Mouse (Mus musculus) small intestine, adult 2 months (tissue): ENCODE data around the gene Suclg2. TPM values are rescaled to one million over a fixed set of nuclear protein-coding genes. Genes with fewer than 3 reads are reported as not detected.

Source experiments
- H3K27ac ChIP-seq: fragments of 200-500 bp; 2 replicates; pipeline ENCODE4 v1.5.1; 2012; ENCODE audit warnings: low read depth, low read length, control low read depth, inconsistent platforms; ENCODE audit not compliant: insufficient read depth
- H3K27me3 ChIP-seq: fragments of 200-500 bp; 2 replicates; pipeline ENCODE4 v1.6.1; 2012; ENCODE audit warnings: mild to moderate bottlenecking, moderate library complexity, low read length, inconsistent platforms; ENCODE audit not compliant: control insufficient read depth, insufficient read depth
- H3K36me3 ChIP-seq: fragments of 200-500 bp; 2 replicates; pipeline ENCODE4 v1.6.1; 2012; ENCODE audit warnings: mild to moderate bottlenecking, low read length, control low read depth, inconsistent platforms; ENCODE audit not compliant: control insufficient read depth, insufficient read depth
- H3K4me1 ChIP-seq: fragments of 200-500 bp; 2 replicates; pipeline ENCODE4 v1.6.1; 2012; ENCODE audit warnings: low read length, inconsistent platforms, mixed read lengths; ENCODE audit not compliant: control insufficient read depth, insufficient read depth, insufficient read length
- H3K4me3 ChIP-seq: fragments of 200-500 bp; 2 replicates; pipeline ENCODE4 v1.5.1; 2012; ENCODE audit warnings: low read depth, mild to moderate bottlenecking, control low read depth, inconsistent platforms, low read length, moderate library complexity
- CTCF ChIP-seq: fragments of 200-500 bp; IDR thresholded peaks from 2 replicates; pipeline ENCODE4 v1.5.1; 2012; ENCODE audit warnings: low read depth, mild to moderate bottlenecking, control low read depth, inconsistent platforms, low read length, moderate library complexity, mixed read lengths; ENCODE audit not compliant: insufficient replicate concordance, insufficient read length; ENCODE audit errors: extremely low read depth
- POLR2A ChIP-seq: fragments of 200-500 bp; IDR thresholded peaks from 2 replicates; pipeline ENCODE4 v1.6.1; 2012; ENCODE audit warnings: low read depth, mild to moderate bottlenecking, control low read depth, inconsistent platforms, low read length, moderate library complexity
- WGBS: fragments of 180-500 bp; shearing (Covaris S2); methylation state at CpG from one replicate; pipeline ENCODE4 v1.1.7; 2018; 5-methylcytosine and 5-hydroxymethylcytosine counted together
- polyA plus RNA-seq: library from polyadenylated mRNA; depleted of rRNA; stranded (reverse); fragments of >200 nt; gene quantifications from 2 replicates; pipeline ENCODE4 v1.2.3, GENCODE M21; 2012

Gene Suclg2
- polyA plus RNA-seq, 1 experiment = 13.1 TPM

DNA sequence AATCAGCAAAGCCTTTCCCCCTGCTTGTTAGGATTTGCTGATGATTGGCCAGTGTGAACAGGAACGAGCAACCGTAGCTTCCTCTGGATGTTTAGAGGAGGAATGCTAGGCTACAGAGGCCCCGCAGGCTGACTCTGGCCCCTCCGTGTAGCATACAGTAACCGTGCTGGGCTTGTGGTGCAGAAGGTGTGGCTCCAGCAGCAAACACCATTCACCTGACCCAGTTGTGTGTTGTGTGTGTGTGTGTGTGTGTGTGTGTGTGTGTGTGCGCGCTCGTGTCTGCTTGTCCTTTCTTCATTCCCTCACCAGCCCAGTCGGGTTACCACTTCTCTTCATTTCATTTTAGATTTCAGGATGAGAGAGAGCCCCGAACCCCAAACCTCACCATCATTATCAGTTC, 203.9 kb downstream of the Suclg2 start:
- Histone ChIP-seq H3K36me3 (0 out of 2 replicates have a peak, but pooled peaks cover 2% of the 10 kb centered on the region), H3K4me1 (no peaks in the 10 kb centered on the region), H3K27me3 (no peaks in the 10 kb centered on the region), H3K4me3 (no peak overlapping the region), H3K27ac (no peak overlapping the region)
- 92% methylated on average over 10 of the region's 10 CpGs for WGBS
- TF ChIP-seq CTCF = no peak
- no peak for TF ChIP-seq POLR2A

DNA sequence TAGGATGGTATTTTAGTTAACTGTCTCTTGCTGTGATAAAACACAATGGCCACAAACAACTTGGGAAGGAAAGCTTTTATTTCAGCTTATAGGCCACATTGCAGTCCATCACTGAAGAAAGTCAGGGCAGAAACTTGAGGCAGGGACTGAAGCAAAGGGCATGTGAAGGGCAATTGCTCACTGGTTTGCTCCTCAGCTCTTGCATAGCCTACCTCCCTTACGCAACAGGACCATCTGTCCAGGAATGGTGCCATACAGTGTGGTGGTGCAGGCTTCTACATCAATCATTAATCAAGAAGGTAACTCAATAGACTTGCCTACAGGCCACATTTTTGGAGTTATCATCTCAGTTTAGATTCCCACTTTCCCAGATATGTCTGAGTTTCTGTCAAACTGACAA, 206.9 kb downstream of the Suclg2 start:
- no peaks in the 10 kb centered on the region for H3K27me3 ChIP-seq
- WGBS = 100% methylated on average over 1 of the region's 1 CpGs
- no peaks in the 10 kb centered on the region for H3K36me3 ChIP-seq
- no peak for TF ChIP-seq CTCF
- TF ChIP-seq POLR2A = no peak
- no peak overlapping the region for H3K4me3 ChIP-seq
- no peak overlapping the region for H3K27ac ChIP-seq
- H3K4me1 ChIP-seq = no peaks in the 10 kb centered on the region

DNA sequence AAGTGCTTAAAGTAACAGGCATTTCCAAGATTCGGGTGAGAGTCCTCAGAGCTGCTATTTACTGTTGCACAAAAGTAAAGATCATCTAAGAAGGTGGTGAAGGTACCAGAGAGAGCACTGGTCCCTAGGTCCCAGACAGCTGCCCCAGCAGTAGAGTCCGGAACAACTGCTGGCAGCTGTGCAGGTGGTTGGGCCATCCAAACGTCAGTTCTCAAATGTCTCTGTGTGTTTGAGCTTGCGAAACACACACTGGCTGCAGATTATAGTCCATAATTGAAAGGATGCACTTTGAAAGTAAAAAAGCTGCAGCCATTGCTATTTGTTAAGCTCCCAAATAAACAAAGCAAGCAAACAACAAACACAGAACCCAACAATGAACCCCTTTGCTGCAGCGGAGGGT, 217.8 kb downstream of the Suclg2 start:
- WGBS = 67% methylated on average over 5 of the region's 5 CpGs
- Histone ChIP-seq H3K27me3 (no peaks in the 10 kb centered on the region), H3K27ac (no peak overlapping the region), H3K36me3 (peaks cover 4% of the 10 kb centered on the region), H3K4me3 (no peak overlapping the region), H3K4me1 (no peaks in the 10 kb centered on the region)
- TF ChIP-seq CTCF = no peak
- TF ChIP-seq POLR2A = no peak

DNA sequence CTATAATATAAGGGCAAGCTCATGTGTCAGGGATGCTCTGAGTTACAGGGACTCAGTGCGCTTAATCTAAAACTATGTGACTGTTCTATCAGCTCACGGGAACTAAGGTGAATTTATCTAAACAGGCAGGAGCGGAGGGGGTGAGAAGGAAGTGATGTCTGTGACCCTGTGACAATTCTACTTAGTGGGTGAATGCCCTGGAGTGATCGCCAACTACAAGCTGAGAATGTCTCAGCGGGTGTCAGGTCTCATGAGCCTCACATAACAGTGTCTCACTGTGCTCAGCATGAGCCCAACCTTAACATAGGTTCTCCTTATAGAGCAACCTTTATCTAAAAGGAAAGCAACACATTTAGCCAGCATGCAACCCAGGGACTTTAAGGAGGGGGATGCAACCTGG, 219.0 kb downstream of the Suclg2 start:
- Histone ChIP-seq H3K36me3 (peaks cover 6% of the 10 kb centered on the region), H3K4me3 (no peak overlapping the region), H3K4me1 (no peaks in the 10 kb centered on the region), H3K27me3 (no peaks in the 10 kb centered on the region), H3K27ac (no peak overlapping the region)
- TF ChIP-seq CTCF = no peak
- TF ChIP-seq POLR2A = no peak
- 96% methylated on average over 5 of the region's 5 CpGs for WGBS

DNA sequence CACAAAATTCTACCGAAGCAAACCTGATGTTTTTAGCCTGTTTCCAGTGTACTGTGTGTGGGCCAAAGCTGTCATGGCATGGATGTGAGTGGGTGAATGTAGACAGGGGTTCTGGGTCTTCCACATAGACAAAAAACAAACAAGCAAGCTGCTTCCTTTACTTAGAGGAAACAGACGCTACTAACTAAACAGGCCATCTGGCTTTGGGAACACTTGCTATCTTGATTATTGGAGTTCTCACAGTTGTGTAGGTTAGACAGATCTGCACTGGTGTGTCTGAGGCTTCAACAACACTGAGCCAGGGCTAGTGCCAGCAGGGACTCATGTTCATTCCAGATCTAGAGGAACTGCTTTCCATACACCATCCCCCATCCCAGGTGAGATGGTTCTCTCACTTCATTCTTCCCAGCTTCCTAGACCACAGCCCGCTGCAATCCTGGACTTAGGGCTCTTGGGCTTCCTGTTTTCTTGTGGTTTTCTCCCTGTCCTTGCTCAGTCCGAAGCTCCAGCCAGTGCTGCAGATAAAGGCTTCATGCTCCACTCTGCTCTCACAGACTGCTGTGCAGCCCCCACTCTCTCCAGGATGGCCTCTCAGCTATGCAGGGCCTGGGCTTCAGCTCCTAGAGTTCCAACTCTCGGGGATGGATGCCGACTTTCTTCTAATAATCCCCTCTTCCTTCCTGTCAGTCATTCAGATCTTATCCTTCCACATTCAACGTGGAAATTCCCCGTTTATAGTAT, 226.2 kb downstream of the Suclg2 start:
- no peak for TF ChIP-seq POLR2A
- TF ChIP-seq CTCF = no peak
- Histone ChIP-seq H3K4me3 (no peak overlapping the region), H3K27me3 (no peaks in the 10 kb centered on the region), H3K36me3 (peaks cover 6% of the 10 kb centered on the region), H3K4me1 (no peaks in the 10 kb centered on the region), H3K27ac (no peak overlapping the region)
- WGBS = 79% methylated on average over 8 of the region's 8 CpGs

DNA sequence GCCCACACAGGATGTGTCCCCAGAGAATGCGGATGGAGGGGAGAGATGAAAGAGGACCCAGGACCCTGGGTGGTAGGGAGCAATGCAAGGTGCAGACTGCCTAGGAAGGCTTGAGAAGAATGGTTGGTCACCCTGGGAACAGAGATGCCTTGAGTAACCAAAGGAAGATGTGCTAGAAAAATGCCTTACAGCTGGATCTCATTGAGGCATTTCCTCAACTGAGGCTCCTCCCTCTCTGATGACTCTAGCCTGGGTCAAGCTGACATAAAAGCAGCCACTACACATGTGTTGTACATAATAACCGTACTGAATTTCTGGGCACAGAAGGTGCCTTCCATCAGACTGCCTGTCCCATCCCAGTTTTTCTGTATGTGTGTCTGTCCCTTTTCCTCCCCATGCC, 227.6 kb downstream of the Suclg2 start:
- H3K36me3 ChIP-seq = peaks cover 4% of the 10 kb centered on the region; the same call in 1 of the 2 replicates
- no peaks in the 10 kb centered on the region for H3K27me3 ChIP-seq
- WGBS = 95% methylated on average over 2 of the region's 2 CpGs
- no peak overlapping the region for H3K4me3 ChIP-seq
- no peaks in the 10 kb centered on the region for H3K4me1 ChIP-seq
- TF ChIP-seq CTCF = no peak
- no peak for TF ChIP-seq POLR2A
- no peak overlapping the region for H3K27ac ChIP-seq

DNA sequence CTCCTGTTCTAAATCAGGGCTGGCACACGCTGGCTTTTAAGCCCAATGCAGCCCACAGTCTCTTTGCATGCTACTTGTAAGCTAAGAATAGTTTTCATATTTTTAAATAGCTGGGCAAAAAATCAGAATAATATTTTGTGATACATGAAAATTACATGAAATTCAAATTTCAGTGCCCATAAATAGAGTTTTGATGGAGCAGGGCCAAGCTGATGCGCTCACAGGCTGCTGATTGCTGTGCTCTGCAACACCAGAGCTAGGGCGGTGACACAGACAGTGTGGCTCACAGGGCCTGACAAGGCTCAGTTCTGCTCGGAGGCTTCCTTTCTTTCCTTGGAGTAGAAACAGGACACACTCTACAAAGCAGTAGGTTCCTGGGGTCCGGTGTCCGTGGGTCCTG, 232.8 kb downstream of the Suclg2 start:
- peaks cover 2% of the 10 kb centered on the region; the same call in 1 of the 2 replicates for H3K36me3 ChIP-seq
- no peaks in the 10 kb centered on the region for H3K27me3 ChIP-seq
- no peaks in the 10 kb centered on the region for H3K4me1 ChIP-seq
- no peak overlapping the region for H3K4me3 ChIP-seq
- WGBS = 93% methylated on average over 6 of the region's 6 CpGs
- no peak overlapping the region for H3K27ac ChIP-seq
- no peak for TF ChIP-seq CTCF
- TF ChIP-seq POLR2A = no peak
